Mouse (Mus musculus): ENCODE results near the gene Ppp2r5b. TPM values are rescaled to one million over a fixed set of nuclear protein-coding genes. Genes with fewer than 3 reads are reported as not detected.

Gene Ppp2r5b
- polyA plus RNA-seq (2012; rRNA removed) = 84.5 and 109 TPM in 2 replicates

DNA sequence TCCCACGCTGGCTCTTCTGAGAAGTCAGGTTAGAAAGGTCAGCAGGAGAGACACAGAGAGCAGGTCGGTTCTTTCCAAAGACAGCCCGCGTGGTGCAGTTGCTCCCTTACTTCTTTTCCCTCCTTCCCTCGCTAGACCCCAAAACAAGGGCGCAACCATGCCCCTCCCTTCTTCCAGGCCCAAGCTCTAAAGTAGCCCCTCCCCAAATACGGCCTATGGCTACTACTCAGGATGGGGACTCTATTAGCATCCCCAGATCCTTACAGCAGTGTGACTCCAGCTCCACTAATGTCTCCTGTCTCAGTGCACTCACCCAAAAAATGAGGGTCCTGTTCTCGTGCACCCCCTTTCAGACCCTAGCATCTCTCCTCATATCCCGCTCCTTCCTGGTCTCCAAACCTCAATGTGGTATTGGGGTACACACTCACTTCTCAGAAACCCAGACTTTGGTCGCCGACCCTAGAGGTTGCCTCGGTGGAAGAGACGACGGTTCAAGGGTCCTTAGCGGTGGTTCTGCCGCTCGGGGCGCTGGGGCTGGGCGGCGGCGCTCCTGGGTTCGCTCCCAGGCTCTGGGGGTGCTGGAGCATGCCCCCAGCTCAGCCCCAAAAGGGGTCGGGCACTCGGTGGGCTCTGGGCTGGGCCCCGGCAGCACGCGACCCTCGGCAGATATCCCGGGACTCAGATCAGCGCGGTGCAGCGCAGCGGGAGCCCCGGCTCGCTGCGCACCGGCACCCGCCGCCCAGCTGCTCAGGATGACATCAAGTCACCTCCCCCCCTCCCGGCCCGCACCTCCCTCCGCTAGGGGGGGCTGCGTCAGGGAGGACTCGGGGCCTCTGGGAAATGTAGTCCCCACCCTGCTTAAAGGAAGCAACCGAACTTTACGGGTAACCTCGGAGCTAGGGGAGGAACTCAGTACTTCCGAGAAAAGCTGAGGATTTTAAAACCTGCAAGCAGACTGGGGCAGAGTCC is at the start of gene Ppp2r5b:
Ppp2r5b (minus strand) TSS at position 789 of the 969 bp plus-strand sequence.

DNA sequence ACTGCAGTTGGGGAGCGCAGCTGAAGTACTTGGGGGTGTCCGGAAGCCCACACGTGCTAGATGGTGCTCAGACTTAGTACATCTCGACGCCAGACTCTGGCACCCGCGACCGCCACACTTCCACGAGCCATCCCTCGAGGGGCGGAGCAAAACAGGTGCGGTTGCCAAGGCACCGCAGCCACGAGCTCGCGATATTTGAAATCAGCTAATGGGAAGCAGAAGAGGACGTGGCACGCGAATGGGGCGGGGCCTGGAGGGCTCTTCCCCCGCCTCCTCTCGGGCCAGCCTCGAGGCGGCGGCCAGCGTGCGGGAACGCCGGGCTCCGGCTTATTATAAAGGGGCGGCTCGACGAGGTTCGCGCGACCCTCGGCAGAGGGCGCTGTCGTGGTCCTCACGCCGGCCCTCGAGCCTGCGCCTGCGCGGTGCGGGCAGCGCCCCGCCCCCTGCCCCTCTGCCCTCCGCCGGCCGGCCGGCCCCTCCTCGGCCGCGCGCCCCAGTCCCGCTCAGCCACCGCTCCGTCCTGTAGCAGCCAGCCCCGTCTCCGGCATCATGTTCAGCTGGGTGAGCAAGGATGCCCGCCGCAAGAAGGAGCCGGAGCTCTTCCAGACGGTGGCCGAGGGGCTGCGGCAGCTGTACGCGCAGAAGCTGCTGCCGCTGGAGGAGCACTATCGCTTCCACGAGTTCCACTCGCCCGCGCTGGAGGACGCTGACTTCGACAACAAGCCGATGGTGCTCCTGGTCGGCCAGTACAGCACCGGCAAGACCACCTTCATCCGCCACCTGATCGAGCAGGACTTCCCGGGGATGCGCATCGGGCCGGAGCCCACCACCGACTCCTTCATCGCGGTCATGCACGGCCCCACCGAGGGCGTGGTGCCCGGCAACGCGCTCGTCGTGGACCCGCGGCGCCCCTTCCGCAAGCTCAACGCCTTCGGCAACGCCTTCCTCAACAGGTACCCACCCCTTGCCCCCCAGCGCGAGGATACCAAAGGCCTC is 41.1 kb upstream of the Ppp2r5b start, which contains the start of gene Ehd1:
Ehd1 (plus strand) TSS at position 300 of the 996 bp plus-strand sequence.

DNA sequence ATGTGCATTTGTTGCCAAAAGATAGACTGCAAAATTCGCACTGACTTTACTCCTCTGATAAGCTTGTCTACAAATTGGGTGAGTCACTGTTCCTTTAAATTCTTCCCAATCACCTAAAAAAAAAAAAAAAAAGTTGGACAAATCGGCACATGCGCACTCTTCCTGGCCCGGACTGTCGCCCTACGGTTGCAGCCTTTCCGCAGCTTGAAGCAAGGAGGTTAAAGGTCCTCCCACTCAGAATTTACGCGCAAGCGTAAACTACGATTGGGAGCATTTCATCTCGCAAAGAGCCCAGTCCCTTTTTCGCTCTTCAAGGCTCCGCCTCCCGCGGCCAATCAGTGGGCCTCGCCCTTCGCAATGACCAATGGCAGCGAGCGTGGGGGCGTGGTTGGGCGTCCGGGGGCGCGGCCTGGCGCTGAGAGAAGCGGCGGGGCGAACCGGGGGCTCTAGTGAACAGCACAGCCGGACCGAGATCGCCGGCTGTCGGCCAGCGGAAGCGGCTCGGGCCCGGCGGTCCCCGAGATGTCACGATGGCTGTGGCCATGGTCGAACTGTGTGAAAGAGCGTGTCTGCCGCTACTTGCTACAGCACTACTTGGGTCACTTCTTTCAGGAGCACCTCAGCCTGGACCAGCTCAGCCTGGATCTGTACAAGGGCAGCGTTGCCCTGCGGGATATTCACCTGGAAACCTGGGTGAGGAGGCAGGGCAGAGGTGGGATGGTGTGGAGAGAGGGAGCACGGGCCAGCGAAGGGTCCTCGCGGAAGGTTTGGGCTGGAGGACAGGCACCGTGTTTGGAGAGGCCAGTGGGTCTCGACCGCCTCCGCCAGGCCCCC is 5.8 kb upstream of the Ppp2r5b start, which contains the start of gene Atg2a:
Atg2a (plus strand) TSS at position 395 of the 834 bp plus-strand sequence.

DNA sequence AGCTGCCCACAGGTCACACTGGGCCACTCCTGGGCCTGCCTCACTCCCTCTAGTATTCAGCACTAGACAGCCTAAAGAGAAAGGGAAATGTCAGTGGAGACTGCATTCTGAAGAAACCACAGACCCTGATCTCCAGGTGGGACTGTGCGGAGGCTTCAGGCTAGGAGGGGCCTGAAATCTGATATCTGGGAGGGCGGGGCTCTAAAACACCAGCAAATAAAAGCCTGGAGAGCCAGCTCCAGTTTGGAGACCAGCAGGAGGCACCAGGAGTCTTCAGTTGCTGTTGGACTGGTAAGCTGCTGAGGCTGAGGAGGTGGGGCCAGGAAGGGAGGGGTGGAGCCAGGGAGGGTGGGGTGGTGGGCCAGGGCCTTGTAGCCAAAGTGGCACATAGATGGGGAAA is 9.5 kb downstream of the Ppp2r5b start, which contains the start of gene Gpha2:
Gpha2 (plus strand) TSS at position 246 of the 400 bp plus-strand sequence.

DNA sequence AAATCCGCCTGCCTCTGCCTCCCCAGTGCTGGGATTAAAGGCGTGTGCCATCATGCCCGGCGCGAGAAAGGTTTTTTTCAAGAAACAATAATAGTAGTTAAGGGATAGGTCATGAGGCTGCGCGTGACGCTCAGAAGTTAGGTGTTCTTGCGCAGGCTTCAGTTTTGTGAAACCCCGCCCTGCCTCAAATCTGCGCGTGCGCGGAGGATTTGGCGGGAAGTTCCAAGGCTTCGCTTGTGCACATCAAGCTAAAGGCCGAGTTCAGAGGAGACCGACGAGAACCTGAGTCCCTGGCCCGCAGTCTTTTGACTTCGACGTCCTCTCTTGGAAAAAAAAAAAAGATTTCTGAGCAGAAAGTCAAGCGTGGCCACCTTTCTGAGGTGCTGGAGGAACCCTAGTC is 51.5 kb downstream of the Ppp2r5b start, which contains the start of gene Majin:
Majin (plus strand) TSS at position 258 of the 400 bp plus-strand sequence.

Other genes starting within 250 kb of the Ppp2r5b start
- 0.06 TPM in 1 of 2 replicates, not detected in the other for gene Slc22a20, start 249.7 kb downstream of the Ppp2r5b start, polyA plus RNA-seq (2012; rRNA removed)
- 69.9 and 86.7 TPM in 2 replicates for gene Capn1, start 220.0 kb downstream of the Ppp2r5b start, polyA plus RNA-seq (2012; rRNA removed)
- gene Syvn1, start 189.3 kb downstream of the Ppp2r5b start, polyA plus RNA-seq (2012; rRNA removed) = 56.5 and 68.0 TPM in 2 replicates
- gene Mrpl49, start 178.1 kb downstream of the Ppp2r5b start, polyA plus RNA-seq (2012; rRNA removed) = 11.1 and 13.7 TPM in 2 replicates
- 2,245 and 2,287 TPM in 2 replicates for gene Fau, start 178.0 kb downstream of the Ppp2r5b start, polyA plus RNA-seq (2012; rRNA removed)
- gene Znhit2, start 174.7 kb downstream of the Ppp2r5b start, polyA plus RNA-seq (2012; rRNA removed) = 81.0 and 86.7 TPM in 2 replicates
- 68.6 and 88.1 TPM in 2 replicates for gene Tm7sf2, start 167.5 kb downstream of the Ppp2r5b start, polyA plus RNA-seq (2012; rRNA removed)
- 86.3 and 87.2 TPM in 2 replicates for gene Vps51, start 158.6 kb downstream of the Ppp2r5b start, polyA plus RNA-seq (2012; rRNA removed)
- 1.3 TPM in 1 of 2 replicates, not detected in the other for gene Tmem262, start 155.8 kb downstream of the Ppp2r5b start, polyA plus RNA-seq (2012; rRNA removed)
- gene Gm28374, start 153.6 kb downstream of the Ppp2r5b start, polyA plus RNA-seq (2012; rRNA removed) = 0.34 and 0.72 TPM in 2 replicates
- gene Zfpl1, start 150.9 kb downstream of the Ppp2r5b start, polyA plus RNA-seq (2012; rRNA removed) = 96.4 and 116 TPM in 2 replicates
- 3.2 and 4.1 TPM in 2 replicates for gene Cdca5, start 150.9 kb downstream of the Ppp2r5b start, polyA plus RNA-seq (2012; rRNA removed)
- gene AC131692.1, start 141.5 kb downstream of the Ppp2r5b start, polyA plus RNA-seq (2012; rRNA removed) = not detected in 2 replicates
- 17.8 and 47.8 TPM in 2 replicates for gene Naaladl1, start 130.1 kb downstream of the Ppp2r5b start, polyA plus RNA-seq (2012; rRNA removed)
- 60.1 and 60.7 TPM in 2 replicates for gene Sac3d1, start 117.2 kb downstream of the Ppp2r5b start, polyA plus RNA-seq (2012; rRNA removed)
- 59.0 and 65.6 TPM in 2 replicates for gene Snx15, start 107.6 kb downstream of the Ppp2r5b start, polyA plus RNA-seq (2012; rRNA removed)
- 60.8 and 73.8 TPM in 2 replicates for gene Batf2, start 94.9 kb downstream of the Ppp2r5b start, polyA plus RNA-seq (2012; rRNA removed)
- gene Arl2, start 94.3 kb downstream of the Ppp2r5b start, polyA plus RNA-seq (2012; rRNA removed) = 95.4 and 114 TPM in 2 replicates
- gene Majin, start 51.5 kb downstream of the Ppp2r5b start, polyA plus RNA-seq (2012; rRNA removed) = 0.12 and 0.91 TPM in 2 replicates
- 0.45 and 0.97 TPM in 2 replicates for gene Gpha2, start 9.5 kb downstream of the Ppp2r5b start, polyA plus RNA-seq (2012; rRNA removed)
- 61.7 and 63.2 TPM in 2 replicates for gene Atg2a, start 5.8 kb upstream of the Ppp2r5b start, polyA plus RNA-seq (2012; rRNA removed)
- 286 and 304 TPM in 2 replicates for gene Ehd1, start 40.9 kb upstream of the Ppp2r5b start, polyA plus RNA-seq (2012; rRNA removed)
- 69.5 and 74.2 TPM in 2 replicates for gene Cdc42bpg, start 70.6 kb upstream of the Ppp2r5b start, polyA plus RNA-seq (2012; rRNA removed)
- gene Men1, start 99.1 kb upstream of the Ppp2r5b start, polyA plus RNA-seq (2012; rRNA removed) = 50.2 and 51.0 TPM in 2 replicates
- gene Map4k2, start 105.3 kb upstream of the Ppp2r5b start, polyA plus RNA-seq (2012; rRNA removed) = 95.7 and 106 TPM in 2 replicates
- gene Sf1, start 127.8 kb upstream of the Ppp2r5b start, polyA plus RNA-seq (2012; rRNA removed) = 147 and 199 TPM in 2 replicates
- 14.0 and 16.7 TPM in 2 replicates for gene Pygm, start 148.5 kb upstream of the Ppp2r5b start, polyA plus RNA-seq (2012; rRNA removed)
- 57.1 and 74.3 TPM in 2 replicates for gene Rasgrp2, start 163.5 kb upstream of the Ppp2r5b start, polyA plus RNA-seq (2012; rRNA removed)
- 4.3 and 5.3 TPM in 2 replicates for gene Nrxn2, start 182.9 kb upstream of the Ppp2r5b start, polyA plus RNA-seq (2012; rRNA removed)